Mouse (Mus musculus) urinary bladder, postnatal 4 days (tissue): ENCODE results near the gene Tmem117.

Experiments
- DNase-seq, 2 experiments: peaks; one replicate each; pipeline ENCODE4 v3.0.0; 2021 to 2022; ENCODE audit warnings: low spot score in 2 of 2

Gene Tmem117

GRCm38 (mm10) chr15:94770832-94771578 lies 142.0 kb downstream of the Tmem117 start:
- no peak for DNase-seq

GRCm38 (mm10) chr15:94771691-94772090 lies 142.7 kb downstream of the Tmem117 start:
- DNase-seq: no peak

GRCm38 (mm10) chr15:94776119-94777069 lies 147.4 kb downstream of the Tmem117 start:
- no peak for DNase-seq

- DNase-seq: no peak
Observed at GRCm38 (mm10) chr15:94781556-94781955, 152.5 kb downstream of the Tmem117 start.

- no peak for DNase-seq
Observed at GRCm38 (mm10) chr15:94793455-94793854, 164.4 kb downstream of the Tmem117 start.

GRCm38 (mm10) chr15:94795484-94795883 lies 166.5 kb downstream of the Tmem117 start:
- no peak for DNase-seq

GRCm38 (mm10) chr15:94798236-94798635 lies 169.2 kb downstream of the Tmem117 start:
- no peak for DNase-seq

- no peak for DNase-seq
Observed at GRCm38 (mm10) chr15:94801462-94801861, 172.4 kb downstream of the Tmem117 start.

- no peak for DNase-seq
Observed at GRCm38 (mm10) chr15:94802820-94803219, 173.8 kb downstream of the Tmem117 start.

GRCm38 (mm10) chr15:94803624-94804342 lies 174.8 kb downstream of the Tmem117 start:
- DNase-seq: no peak

- no peak for DNase-seq
Observed at GRCm38 (mm10) chr15:94806005-94806404, 177.0 kb downstream of the Tmem117 start.

GRCm38 (mm10) chr15:94811550-94811949 lies 182.5 kb downstream of the Tmem117 start:
- no peak for DNase-seq

GRCm38 (mm10) chr15:94814213-94815100 lies 185.4 kb downstream of the Tmem117 start:
- no peak for DNase-seq

- no peak for DNase-seq
Observed at GRCm38 (mm10) chr15:94835634-94836033, 206.6 kb downstream of the Tmem117 start.

- no peak for DNase-seq
Observed at GRCm38 (mm10) chr15:94838646-94839045, 209.6 kb downstream of the Tmem117 start.

- no peak for DNase-seq
Observed at GRCm38 (mm10) chr15:94847501-94847900, 218.5 kb downstream of the Tmem117 start.

- no peak for DNase-seq
Observed at GRCm38 (mm10) chr15:94859641-94860040, 230.6 kb downstream of the Tmem117 start.

GRCm38 (mm10) chr15:94861173-94861572 lies 232.1 kb downstream of the Tmem117 start:
- no peak for DNase-seq

- no peak for DNase-seq
Observed at GRCm38 (mm10) chr15:94864134-94864533, 235.1 kb downstream of the Tmem117 start.

- DNase-seq: no peak
Observed at GRCm38 (mm10) chr15:94868372-94868771, 239.3 kb downstream of the Tmem117 start.

GRCm38 (mm10) chr15:94885026-94885425 lies 256.0 kb downstream of the Tmem117 start:
- DNase-seq: no peak
